Mouse (Mus musculus): Measurements from ENCODE around the gene Chchd2.

Chchd2 gene

DNA sequence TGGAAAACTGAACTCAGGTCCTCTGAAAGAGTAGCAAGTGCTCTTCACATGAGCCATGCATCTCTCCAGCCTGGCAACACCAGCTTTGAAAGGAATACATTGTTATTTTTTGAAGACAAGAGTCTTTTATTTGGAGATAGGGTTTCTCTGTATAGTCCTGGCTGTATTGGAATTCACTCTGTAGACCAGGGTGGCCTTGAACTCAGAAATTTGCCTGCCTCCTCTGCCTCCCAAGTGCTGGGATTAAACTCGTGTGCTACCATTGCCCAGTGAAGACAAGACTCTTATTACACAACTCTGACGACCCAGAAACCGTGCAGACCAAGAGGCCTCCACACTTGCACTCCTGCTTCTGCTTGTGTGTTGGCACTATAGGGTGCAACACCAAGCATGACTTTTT, 7.4 kb downstream of the Chchd2 start:
- no peak for DNase-seq (ENCODE audit: low read depth in 1 of 2, low spot score in 2 of 2)

DNA sequence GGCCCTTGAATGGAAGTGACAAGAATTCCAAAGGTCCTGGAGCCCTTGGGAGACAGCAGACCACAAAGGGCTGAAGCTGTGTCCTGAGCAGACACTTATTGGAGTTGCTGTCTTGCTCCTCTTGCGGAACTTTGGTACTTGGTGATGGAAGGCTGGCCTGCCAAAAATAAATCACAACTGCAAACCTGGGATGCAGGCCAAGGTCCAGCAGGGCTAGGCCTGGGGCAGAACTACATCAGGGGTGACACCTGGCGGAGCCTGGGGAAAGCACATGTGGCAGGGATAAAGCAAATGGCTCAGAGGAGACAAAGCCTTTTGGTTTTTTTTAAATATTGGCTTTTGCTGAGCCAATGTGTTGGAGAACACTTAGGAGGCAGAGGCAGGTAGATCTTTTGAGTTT, 8.3 kb downstream of the Chchd2 start:
- DNase-seq (ENCODE audit: low read depth in 1 of 2, low spot score in 2 of 2) = no peak

DNA sequence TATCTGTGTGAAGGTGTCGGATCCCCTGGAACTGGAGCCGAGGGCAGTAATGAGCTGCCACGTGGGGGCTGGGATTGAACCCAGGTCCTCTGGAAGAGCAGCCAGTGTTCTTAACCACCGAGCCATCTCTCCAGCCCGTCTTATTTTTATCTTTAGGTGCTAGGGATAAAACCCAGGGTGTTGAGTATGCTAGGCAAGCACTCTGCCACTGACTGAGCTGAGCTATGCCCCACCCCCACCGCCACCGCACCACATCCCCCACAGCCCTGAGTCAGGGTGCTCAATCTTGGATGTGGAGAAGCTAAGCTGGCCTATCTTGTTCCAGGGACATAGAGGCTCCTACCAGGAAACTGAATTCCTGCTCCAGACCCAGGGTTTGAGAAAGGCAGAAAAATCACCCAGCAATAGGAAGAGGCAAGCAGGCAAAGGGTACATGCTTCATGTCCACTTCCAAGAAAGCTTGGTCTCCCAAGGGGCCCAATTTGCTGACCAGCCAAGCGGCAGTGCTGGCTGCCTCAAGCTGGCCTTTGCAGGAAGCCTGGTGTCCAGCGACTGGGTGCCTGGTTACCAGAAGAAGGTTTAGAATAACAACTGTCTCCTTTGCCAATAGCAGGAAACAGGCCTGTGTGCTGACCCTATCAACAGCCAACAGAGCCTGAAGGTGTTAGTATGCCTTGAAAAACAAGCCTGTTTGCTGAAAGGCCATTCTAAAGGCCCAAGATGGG, 9.4 kb downstream of the Chchd2 start:
- DNase-seq (ENCODE audit: low read depth in 1 of 2, low spot score in 2 of 2) = no peak

DNA sequence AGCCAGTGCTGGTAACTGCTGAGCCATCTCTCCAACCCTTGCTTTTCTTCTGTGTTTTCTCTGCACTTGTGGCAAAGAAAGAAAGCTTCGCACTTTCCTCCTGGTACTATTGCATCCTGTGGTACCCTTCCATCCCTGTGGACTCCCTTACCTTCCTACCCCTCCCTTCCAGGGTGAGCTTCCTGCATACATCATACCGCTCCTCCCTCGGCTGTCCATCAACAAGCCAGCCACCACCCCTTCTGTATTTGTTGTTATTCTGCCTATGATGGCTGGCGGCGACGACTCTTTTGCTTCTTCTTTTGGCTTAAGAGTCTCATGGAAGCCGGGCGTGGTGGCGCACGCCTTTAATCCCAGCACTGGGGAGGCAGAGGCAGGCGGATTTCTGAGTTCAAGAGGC, 12.2 kb downstream of the Chchd2 start:
- no peak for DNase-seq (ENCODE audit: low read depth in 1 of 2, low spot score in 2 of 2)

DNA sequence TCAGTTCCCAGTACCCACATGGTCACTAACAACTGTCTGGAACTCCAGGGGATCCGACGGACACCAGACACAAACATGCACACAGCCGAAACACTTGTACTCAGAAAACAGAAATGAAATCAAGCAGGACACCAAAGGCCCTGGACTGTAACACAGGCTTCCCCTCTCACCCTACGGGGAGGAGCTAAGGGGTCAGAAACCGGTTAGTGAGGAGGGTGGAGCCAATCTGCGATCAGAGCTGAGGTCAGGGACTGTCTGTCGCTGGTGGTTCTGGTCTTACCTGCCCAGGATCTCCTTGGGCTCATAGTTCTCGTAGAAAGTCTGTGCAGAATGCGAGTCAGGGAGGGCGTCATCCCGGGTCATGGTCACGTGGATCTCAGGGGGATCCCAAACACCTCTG, 13.3 kb downstream of the Chchd2 start:
- no peak for DNase-seq (ENCODE audit: low read depth in 1 of 2, low spot score in 2 of 2)

DNA sequence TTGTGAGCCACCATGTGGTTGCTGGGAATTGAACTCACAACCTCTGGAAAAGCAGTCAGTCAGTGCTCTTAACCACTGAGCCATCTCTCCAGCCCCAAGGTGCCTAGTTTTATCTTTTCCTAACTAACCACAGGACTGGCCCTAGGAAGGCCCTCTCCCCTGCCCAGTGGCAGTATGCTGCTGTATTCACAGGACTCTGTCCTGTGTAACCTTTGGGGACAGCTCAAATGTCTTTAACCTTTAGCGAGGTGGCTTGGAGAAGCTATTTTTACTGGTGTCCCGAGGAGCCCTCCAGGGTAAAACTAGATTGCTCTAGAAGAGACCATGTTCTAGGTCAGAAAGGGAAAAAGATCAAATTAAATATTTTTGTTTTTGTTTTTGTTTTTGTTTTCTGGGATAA, 16.0 kb downstream of the Chchd2 start:
- DNase-seq (ENCODE audit: low read depth in 1 of 2, low spot score in 2 of 2) = no peak

DNA sequence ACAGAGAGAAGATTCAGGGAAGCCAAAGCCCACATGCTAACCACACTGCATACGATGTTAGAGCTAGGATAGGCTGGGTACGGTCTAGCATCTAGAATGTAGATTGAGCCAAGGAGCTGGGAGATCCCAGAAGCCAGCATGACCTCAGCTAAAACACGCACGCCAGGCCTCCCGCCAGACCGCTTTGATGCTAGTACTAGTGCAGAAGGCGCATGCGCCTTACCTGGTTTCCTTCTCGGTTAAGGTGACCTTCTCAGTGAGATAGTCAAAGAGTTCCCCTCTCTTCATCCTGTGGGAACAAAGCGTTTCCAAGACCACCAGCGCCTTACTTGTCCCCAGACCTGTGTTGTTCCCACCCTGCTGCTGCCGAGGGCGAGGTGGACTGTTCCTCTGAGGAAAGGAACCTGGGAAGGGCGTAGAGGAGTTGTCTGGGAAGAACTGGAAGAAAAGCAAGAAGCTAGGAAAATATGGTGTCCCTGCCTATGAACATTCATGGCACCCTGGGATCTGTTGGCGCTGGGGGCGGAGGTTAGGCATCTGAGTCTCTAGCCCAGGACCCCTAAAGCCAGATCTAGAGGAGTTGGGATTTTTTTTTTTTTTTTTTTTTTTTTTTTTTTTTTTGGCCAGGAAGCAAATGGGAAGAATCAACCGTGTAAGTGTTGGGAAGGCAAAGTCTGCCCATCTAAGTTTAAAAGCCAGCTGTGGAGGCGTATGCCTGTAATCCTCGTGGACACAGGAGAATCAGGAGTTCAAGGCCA, 17.9 kb downstream of the Chchd2 start:
- no peak for DNase-seq (ENCODE audit: low read depth in 1 of 2, low spot score in 2 of 2)

DNA sequence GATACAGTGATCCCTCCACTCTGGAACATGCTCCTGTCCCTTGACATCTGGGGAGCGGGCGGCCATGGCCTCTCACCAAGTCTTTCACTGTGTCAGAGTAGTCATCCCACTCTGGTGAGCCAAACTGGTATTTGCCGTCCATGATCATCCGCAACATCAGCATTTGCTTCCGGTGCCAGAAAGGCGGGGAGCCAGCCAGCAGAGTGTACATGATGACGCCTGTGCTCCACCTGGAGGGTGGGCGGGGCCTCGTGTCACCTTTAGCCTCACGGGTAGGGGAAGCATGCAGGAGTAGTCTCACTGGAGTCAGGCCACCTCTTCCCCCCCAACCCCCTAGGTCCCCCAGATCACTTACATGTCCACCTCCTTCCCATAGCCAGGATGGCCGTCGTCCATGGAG, 21.4 kb downstream of the Chchd2 start:
- DNase-seq (ENCODE audit: low read depth in 1 of 2, low spot score in 2 of 2) = no peak

DNA sequence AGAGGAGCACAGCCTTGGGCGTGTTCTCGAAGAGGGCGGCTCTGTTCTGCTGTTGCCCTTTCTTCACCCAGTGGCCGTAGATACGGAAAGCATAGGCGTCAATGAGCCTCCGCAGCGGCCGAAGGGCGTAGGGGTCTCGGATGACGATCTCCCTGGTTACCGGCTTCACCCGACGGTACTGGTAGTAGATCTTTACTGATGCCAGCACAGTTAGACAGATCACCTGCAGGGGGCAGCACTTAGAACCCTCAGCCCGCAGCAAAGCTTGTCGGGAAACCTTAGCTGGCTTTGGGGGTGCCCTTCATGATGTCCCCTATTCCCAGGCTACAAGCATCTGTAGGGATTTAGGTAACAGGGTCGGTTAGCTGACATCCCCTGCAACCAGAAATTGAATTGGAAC, 22.8 kb downstream of the Chchd2 start:
- no peak for DNase-seq (ENCODE audit: low read depth in 1 of 2, low spot score in 2 of 2)

DNA sequence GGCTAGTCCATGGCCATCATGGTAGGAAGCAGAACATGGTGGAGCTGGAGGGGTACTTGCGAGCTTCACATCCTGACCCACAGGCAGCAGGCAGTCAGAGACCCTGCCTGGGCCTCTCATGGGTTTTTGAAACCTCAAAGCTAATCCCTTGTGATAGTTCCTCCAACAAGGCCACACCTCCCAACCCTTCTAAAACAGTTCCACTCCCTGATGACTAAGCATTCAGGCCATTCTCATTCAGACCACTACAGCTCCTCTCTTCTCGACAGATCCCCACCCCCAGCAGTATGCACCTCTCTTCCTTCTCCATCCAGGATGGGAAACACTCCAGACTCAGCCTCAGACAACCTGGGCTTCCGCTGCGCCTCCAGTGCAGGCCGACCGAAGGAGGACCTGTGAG, 24.9 kb downstream of the Chchd2 start:
- no peak for DNase-seq (ENCODE audit: low read depth in 1 of 2, low spot score in 2 of 2)

DNA sequence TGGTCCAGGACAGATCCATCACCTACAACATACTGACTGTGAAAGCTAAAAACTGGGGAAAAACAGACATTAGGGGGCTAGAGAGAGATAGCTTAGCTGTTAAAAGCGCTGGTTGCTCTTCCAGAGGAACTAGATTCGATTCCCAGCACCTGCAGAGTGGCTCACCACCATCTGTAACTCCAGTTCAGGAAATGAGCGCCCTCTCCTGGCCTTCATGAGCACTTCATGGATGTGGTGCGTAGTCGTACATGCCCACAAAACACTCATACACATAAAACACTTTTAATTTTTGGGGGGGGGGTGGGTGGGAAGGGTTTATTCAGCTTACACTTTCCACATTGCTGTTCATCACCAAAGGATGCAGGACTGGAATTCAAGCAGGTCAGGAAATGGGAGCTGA, 30.9 kb downstream of the Chchd2 start:
- no peak for DNase-seq (ENCODE audit: low read depth in 1 of 2, low spot score in 2 of 2)

DNA sequence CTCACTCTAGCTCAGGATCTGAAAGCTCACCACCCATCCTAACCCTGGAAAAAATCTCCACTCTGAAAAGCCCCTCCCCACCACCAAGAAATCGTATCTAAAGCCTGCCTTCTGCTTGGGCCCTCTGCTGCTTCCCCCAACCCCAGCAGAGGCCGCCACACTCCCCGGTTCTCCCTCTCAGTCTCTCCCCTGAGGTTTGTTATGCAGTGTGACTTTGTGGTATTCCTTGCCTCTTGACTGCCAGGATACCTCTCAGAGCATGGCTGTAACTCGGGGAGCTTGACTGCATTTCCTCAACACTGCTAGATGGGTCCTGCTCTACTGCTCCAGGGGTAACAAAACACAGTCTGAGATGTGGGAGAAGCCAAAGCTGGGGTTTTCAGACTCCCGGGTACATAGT, 32.1 kb downstream of the Chchd2 start:
- no peak for DNase-seq (ENCODE audit: low read depth in 1 of 2, low spot score in 2 of 2)

DNA sequence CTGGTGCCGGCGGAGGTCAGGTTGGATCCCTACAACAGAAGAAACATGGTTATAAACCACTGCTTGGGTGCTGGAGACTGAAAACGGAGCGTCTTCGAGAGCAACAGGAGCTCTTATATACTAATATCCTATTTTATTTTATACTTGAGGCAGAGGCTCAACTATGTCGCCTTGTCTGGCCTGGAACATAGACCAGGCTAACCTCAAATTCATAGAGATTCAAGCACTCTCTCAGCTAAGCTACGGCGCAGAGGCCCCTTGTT, 39.8 kb downstream of the Chchd2 start:
- no peak for DNase-seq (ENCODE audit: low read depth in 1 of 2, low spot score in 2 of 2)

DNA sequence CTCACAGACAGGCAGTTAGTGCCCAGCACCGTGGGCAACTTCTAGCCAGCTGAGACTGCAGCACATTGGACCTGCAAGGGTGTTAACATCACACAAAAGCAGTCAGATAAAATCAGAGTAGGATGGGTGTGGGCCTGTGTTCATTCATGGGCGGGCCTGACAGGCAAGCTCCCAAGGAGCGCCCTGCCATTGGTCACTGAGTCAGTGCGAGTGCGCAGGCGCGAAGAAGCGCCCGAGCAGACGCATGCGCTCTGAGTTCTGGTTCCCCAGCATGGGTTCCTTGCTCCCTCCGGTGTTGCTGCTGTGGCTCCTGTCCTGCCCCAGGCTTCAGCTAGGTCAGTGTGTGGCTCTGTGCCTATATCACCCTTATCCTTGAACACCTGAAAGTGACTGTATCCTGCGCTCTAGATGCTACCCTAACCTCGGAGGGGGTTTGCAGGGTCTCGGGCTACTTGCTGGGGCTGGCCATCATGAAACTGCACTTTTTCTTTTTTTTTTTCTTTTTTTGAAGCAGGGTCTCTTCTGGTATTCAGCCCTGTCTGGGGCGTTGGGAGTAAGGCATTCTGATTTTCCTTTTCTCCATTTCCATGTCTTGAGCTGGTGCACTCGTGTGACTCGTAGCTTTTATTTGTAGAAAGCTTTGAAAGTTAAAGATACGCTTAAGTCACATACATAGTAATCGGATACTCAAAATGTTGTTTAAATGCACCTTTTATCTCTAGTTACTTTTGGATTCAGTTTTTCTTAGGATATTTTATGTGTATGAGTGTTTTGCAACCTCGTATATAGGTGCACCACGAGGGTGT, 40.3 kb downstream of the Chchd2 start, which contains the start of gene Sumf2:
TSS of gene Sumf2 (plus strand) at position 235 of the 806 bp plus-strand sequence.
- peak; percentile 85 to 93 for DNase-seq (ENCODE audit: low read depth in 1 of 2, low spot score in 2 of 2)

DNA sequence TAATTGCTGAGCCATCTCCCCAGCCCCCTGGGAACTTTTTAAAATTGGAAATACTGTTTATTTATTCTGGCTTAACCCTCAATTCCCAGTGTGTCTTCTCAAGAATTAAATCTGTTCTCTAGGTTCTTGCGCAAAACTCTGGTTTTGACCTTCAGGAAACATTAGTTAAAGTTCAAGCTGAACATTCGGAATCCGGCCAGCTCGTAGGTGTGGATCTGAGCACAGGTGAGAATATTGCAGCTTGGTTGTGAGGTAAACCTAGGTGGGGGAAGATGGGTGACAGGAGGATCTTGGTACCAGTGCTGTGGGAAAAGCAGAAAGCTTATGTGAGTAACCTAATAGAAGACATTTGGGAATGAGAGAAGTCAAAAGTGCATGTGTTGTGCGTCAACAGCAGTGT, 42.4 kb downstream of the Chchd2 start:
- DNase-seq (ENCODE audit: low read depth in 1 of 2, low spot score in 2 of 2) = no peak
